Mouse (Mus musculus): Measurements from ENCODE around the gene Styxl1.
A peak's percentile ranks its signal among the peaks of the same experiment; 100 is the strongest.

Styxl1 gene

GRCm38 (mm10) chr5:135725991-135726390 lies 52.2 kb downstream of the Styxl1 start:
- DNase-seq (ENCODE audit: low read depth), result no peak

- DNase-seq (ENCODE audit: low read depth), result no peak
These were observed 52.8 kb downstream of the Styxl1 start for GRCm38 (mm10) chr5:135725391-135725841.

GRCm38 (mm10) chr5:135724536-135725322 lies 53.5 kb downstream of the Styxl1 start:
- DNase-seq (ENCODE audit: low read depth), result peak; percentile 75

- DNase-seq (ENCODE audit: low read depth), result peak; percentile 30
These were observed 54.9 kb downstream of the Styxl1 start for GRCm38 (mm10) chr5:135723165-135723751.

- peak; percentile 96 for DNase-seq (ENCODE audit: low read depth)
These were observed 56.1 kb downstream of the Styxl1 start for GRCm38 (mm10) chr5:135722121-135722520.

- DNase-seq (ENCODE audit: low read depth), result no peak
These were observed 57.1 kb downstream of the Styxl1 start for GRCm38 (mm10) chr5:135721076-135721475.

GRCm38 (mm10) chr5:135720121-135720520 lies 58.1 kb downstream of the Styxl1 start:
- DNase-seq (ENCODE audit: low read depth), result no peak

GRCm38 (mm10) chr5:135719586-135720120 lies 58.5 kb downstream of the Styxl1 start:
- no peak for DNase-seq (ENCODE audit: low read depth)

- no peak for DNase-seq (ENCODE audit: low read depth)
These were observed 62.6 kb downstream of the Styxl1 start for GRCm38 (mm10) chr5:135715624-135716023.

- peak; percentile 38 for DNase-seq (ENCODE audit: low read depth)
These were observed 64.6 kb downstream of the Styxl1 start for GRCm38 (mm10) chr5:135713441-135714218.

GRCm38 (mm10) chr5:135712803-135713202 lies 65.4 kb downstream of the Styxl1 start:
- DNase-seq (ENCODE audit: low read depth), result no peak

- DNase-seq (ENCODE audit: low read depth), result no peak
These were observed 66.4 kb downstream of the Styxl1 start for GRCm38 (mm10) chr5:135711582-135712355.

- peak; percentile 86 for DNase-seq (ENCODE audit: low read depth)
These were observed 67.5 kb downstream of the Styxl1 start for GRCm38 (mm10) chr5:135710599-135711214.

- no peak for DNase-seq (ENCODE audit: low read depth)
These were observed 68.5 kb downstream of the Styxl1 start for GRCm38 (mm10) chr5:135709716-135710115.

- no peak for DNase-seq (ENCODE audit: low read depth)
These were observed 70.3 kb downstream of the Styxl1 start for GRCm38 (mm10) chr5:135707855-135708254.

- DNase-seq (ENCODE audit: low read depth), result no peak
These were observed 71.1 kb downstream of the Styxl1 start for GRCm38 (mm10) chr5:135707039-135707438.

- no peak for DNase-seq (ENCODE audit: low read depth)
These were observed 72.8 kb downstream of the Styxl1 start for GRCm38 (mm10) chr5:135705383-135705782.

GRCm38 (mm10) chr5:135703431-135703830 lies 74.8 kb downstream of the Styxl1 start:
- DNase-seq (ENCODE audit: low read depth), result no peak

- DNase-seq (ENCODE audit: low read depth), result peak; percentile 92
These were observed 75.4 kb downstream of the Styxl1 start for GRCm38 (mm10) chr5:135702682-135703192.

- DNase-seq (ENCODE audit: low read depth), result no peak
These were observed 76.0 kb downstream of the Styxl1 start for GRCm38 (mm10) chr5:135702190-135702589.

GRCm38 (mm10) chr5:135701601-135702000 lies 76.6 kb downstream of the Styxl1 start:
- no peak for DNase-seq (ENCODE audit: low read depth)
